Mouse (Mus musculus) thymus, adult 2 months (tissue): Measurements from ENCODE around the gene Pax1. TPM values are rescaled to one million over a fixed set of nuclear protein-coding genes. Genes with fewer than 3 reads are reported as not detected.

ENCODE experiments used
- DNase-seq: peaks from one replicate; pipeline ENCODE4 v3.0.0; 2021
- H3K27ac ChIP-seq: fragments of 200-500 bp; 2 replicates; pipeline ENCODE4 v1.5.1; 2012; ENCODE audit warnings: low read length, control low read depth; ENCODE audit not compliant: control insufficient read depth, insufficient read depth
- H3K27me3 ChIP-seq: fragments of 200-500 bp; 2 replicates; pipeline ENCODE4 v1.6.1; 2012; ENCODE audit warnings: mild to moderate bottlenecking, low read length, moderate library complexity, mixed read lengths; ENCODE audit not compliant: control insufficient read depth, insufficient read depth
- H3K36me3 ChIP-seq: fragments of 200-500 bp; 2 replicates; pipeline ENCODE4 v1.6.1; 2012; ENCODE audit warnings: mild to moderate bottlenecking, low read length, moderate library complexity; ENCODE audit not compliant: control insufficient read depth, insufficient read depth
- H3K4me1 ChIP-seq: fragments of 200-500 bp; replicated peaks from 2 replicates; pipeline ENCODE4 v1.6.1; 2012; ENCODE audit warnings: low read length; ENCODE audit not compliant: control insufficient read depth, insufficient read depth
- H3K4me3 ChIP-seq: fragments of 200-500 bp; 2 replicates; pipeline ENCODE4 v1.5.1; 2012; ENCODE audit warnings: mild to moderate bottlenecking, low read length, control low read depth, moderate library complexity; ENCODE audit not compliant: control insufficient read depth, insufficient read depth
- CTCF ChIP-seq: fragments of 200-500 bp; IDR thresholded peaks from 2 replicates; pipeline ENCODE4 v1.5.1; 2012; ENCODE audit warnings: mild to moderate bottlenecking, control low read depth, low read length, moderate library complexity, borderline replicate concordance; ENCODE audit not compliant: control insufficient read depth, poor library complexity, insufficient read depth; ENCODE audit errors: extremely low read depth
- POLR2A ChIP-seq: fragments of 200-500 bp; IDR thresholded peaks from 2 replicates; pipeline ENCODE4 v1.6.1; 2012; ENCODE audit warnings: mild to moderate bottlenecking, low read length, control low read depth, moderate library complexity; ENCODE audit not compliant: control insufficient read depth, poor library complexity, insufficient read depth; ENCODE audit errors: extremely low read depth
- WGBS: fragments of 180-500 bp; shearing (Covaris S2); methylation state at CpG from one replicate; pipeline ENCODE4 v1.1.7; 2018; 5-methylcytosine and 5-hydroxymethylcytosine counted together
- polyA plus RNA-seq: library from polyadenylated mRNA; depleted of rRNA; stranded (reverse); fragments of >200 nt; gene quantifications from 2 replicates; pipeline ENCODE4 v1.2.3, GENCODE M21; 2012; rRNA removed

The Pax1 gene
- polyA plus RNA-seq: 90.6 and 92.3 TPM in 2 replicates

DNA sequence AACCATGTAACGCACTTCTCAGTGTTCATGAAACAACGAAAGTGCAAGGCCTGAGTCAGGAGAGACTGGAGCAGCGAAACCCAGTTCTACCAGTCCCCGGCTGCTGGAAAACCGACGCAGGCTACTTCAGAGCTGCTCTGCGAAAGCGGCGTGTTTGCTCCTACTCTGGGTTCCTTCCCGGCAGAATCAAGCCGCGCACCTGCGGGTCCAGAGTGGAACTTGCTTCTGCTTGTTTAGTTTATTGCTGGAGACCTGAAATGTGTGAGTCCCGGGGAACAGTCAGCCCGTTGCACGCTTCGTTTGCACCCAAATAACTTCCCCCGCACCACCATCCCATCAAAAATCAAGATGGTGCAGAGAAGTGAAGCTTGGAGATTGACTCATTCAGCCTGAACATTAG, at the start of gene Pax1:
Gene Pax1 (plus strand): TSS at position 345 of the 400 bp plus-strand sequence.
- H3K27ac ChIP-seq: peak within 1 kb of the TSS; percentile 7; the same call in 1 of the 2 replicates
- H3K4me3 ChIP-seq: no peak within 1 kb of the TSS
- H3K36me3 ChIP-seq: no peaks in the 10 kb centered on the region
- DNase-seq: no peak
- peaks cover 8% of the 10 kb centered on the region; the same call in 1 of the 2 replicates for H3K27me3 ChIP-seq
- H3K4me1 ChIP-seq: no peaks in the 10 kb centered on the region
- 7% methylated on average over 18 of the region's 18 CpGs for WGBS
- TF ChIP-seq CTCF (no peak), POLR2A (no peak)

- no peak overlapping the region for H3K4me3 ChIP-seq
- H3K27ac ChIP-seq: no peak overlapping the region
- DNase-seq: peak; percentile 11
- H3K36me3 ChIP-seq: no peaks in the 10 kb centered on the region
- 8% methylated on average over 9 of the region's 9 CpGs for WGBS
- no peaks in the 10 kb centered on the region for H3K4me1 ChIP-seq
- TF ChIP-seq POLR2A (no peak), CTCF (no peak)
- H3K27me3 ChIP-seq: no peaks in the 10 kb centered on the region
Observed at GRCm38 (mm10) chr2:147321036-147321435, 40.7 kb upstream of the Pax1 start.

DNA sequence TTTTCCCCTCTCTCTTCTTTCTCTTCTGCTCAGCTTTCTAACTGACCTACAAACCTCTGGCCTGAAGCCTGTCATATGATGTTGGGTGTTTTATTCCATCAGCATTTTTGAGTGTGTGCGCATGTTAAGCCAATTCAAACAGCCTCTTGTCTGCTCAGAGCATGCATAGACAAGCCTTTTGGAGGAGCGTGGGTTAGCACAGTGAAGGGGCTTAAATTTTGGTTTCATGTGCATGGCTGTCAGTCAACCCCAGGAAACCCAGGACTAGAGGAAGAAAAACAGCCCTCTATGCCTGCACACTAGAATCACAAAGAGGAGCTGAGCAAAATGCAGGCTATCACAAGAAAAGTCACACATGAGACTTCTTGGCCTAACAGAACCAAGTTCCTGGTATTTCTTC, 36.5 kb upstream of the Pax1 start:
- no peak for TF ChIP-seq CTCF
- no peak for TF ChIP-seq POLR2A
- 87% methylated on average over 2 of the region's 2 CpGs for WGBS
- H3K36me3 ChIP-seq: no peaks in the 10 kb centered on the region
- H3K4me1 ChIP-seq: no peaks in the 10 kb centered on the region
- H3K4me3 ChIP-seq: no peak overlapping the region
- no peaks in the 10 kb centered on the region for H3K27me3 ChIP-seq
- H3K27ac ChIP-seq: no peak overlapping the region
- no peak for DNase-seq

DNA sequence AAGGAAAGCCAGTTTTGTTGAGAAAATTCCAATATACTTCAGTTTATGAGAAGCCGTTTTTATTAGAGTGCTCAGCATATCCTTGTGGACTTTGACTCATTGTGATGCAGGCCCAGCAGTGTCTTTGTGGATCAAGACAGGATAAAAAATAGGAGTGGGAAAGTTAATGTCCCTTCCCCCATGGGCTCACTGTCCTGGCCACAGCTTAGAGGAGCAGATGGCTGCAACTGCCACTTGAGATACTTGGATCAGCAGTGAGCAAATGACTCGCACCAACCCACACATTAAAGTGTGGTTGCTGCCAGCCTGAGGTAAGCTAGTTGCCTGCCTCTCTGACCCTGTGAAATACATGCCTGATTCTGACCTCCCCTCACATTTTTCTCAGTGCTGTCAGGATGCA, 29.0 kb upstream of the Pax1 start:
- WGBS: 90% methylated on average over 2 of the region's 2 CpGs
- Histone ChIP-seq H3K27ac (no peak overlapping the region), H3K27me3 (no peaks in the 10 kb centered on the region), H3K4me1 (no peaks in the 10 kb centered on the region), H3K36me3 (no peaks in the 10 kb centered on the region), H3K4me3 (no peak overlapping the region)
- no peak for DNase-seq
- TF ChIP-seq CTCF: no peak
- no peak for TF ChIP-seq POLR2A

DNA sequence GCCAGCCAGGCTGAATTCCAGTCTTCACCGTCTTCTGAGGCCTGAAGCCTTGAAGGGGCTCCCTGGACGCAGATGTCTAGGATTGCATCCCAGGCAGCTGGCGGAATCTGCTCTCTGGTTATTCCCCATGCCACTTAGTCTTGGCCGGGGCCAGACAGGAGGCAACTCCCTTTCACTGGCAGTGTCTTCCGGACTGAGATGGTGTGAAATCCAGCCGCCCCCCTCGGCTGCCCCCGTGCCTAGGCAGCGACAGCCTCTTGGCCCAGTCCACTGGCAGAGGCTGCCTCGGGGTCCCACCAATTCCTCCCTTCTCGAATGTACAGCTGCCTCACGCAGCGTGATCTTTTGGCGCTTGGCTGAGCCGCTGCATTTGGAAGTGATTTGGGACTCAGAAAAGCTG, 23.0 kb upstream of the Pax1 start:
- Histone ChIP-seq H3K36me3 (no peaks in the 10 kb centered on the region), H3K27me3 (no peaks in the 10 kb centered on the region), H3K4me1 (no peaks in the 10 kb centered on the region), H3K4me3 (no peak overlapping the region), H3K27ac (no peak overlapping the region)
- WGBS: 76% methylated on average over 15 of the region's 15 CpGs
- no peak for DNase-seq
- no peak for TF ChIP-seq CTCF

GRCm38 (mm10) chr2:147339796-147340195, 21.9 kb upstream of the Pax1 start:
- no peaks in the 10 kb centered on the region for H3K4me1 ChIP-seq
- DNase-seq: no peak
- H3K27ac ChIP-seq: no peak overlapping the region
- no peak overlapping the region for H3K4me3 ChIP-seq
- H3K36me3 ChIP-seq: no peaks in the 10 kb centered on the region
- no peak for TF ChIP-seq POLR2A
- no peak for TF ChIP-seq CTCF
- 89% methylated on average over 4 of the region's 4 CpGs for WGBS
- H3K27me3 ChIP-seq: no peaks in the 10 kb centered on the region

GRCm38 (mm10) chr2:147342198-147342597, 19.5 kb upstream of the Pax1 start:
- Histone ChIP-seq H3K4me3 (no peak overlapping the region), H3K27me3 (no peaks in the 10 kb centered on the region), H3K36me3 (no peaks in the 10 kb centered on the region), H3K4me1 (no peaks in the 10 kb centered on the region), H3K27ac (no peak overlapping the region)
- no peak for DNase-seq
- 10% methylated on average over 2 of the region's 2 CpGs for WGBS
- TF ChIP-seq POLR2A: no peak
- TF ChIP-seq CTCF: no peak
